Mouse (Mus musculus): ENCODE measurements around the gene Pgam2. TPM values are rescaled to one million over a fixed set of nuclear protein-coding genes. Genes with fewer than 3 reads are reported as not detected.

Gene Pgam2
- total RNA-seq, 2 experiments from 2014 or later = 0.24 TPM; not detected in 1

GRCm38 (mm10) chr11:5785732-5786131, 17.8 kb downstream of the Pgam2 start:
- no peak for ATAC-seq (replicated peaks; ENCODE audit: low FRiP score, low TSS enrichment, poor library complexity, severe bottlenecking)

DNA sequence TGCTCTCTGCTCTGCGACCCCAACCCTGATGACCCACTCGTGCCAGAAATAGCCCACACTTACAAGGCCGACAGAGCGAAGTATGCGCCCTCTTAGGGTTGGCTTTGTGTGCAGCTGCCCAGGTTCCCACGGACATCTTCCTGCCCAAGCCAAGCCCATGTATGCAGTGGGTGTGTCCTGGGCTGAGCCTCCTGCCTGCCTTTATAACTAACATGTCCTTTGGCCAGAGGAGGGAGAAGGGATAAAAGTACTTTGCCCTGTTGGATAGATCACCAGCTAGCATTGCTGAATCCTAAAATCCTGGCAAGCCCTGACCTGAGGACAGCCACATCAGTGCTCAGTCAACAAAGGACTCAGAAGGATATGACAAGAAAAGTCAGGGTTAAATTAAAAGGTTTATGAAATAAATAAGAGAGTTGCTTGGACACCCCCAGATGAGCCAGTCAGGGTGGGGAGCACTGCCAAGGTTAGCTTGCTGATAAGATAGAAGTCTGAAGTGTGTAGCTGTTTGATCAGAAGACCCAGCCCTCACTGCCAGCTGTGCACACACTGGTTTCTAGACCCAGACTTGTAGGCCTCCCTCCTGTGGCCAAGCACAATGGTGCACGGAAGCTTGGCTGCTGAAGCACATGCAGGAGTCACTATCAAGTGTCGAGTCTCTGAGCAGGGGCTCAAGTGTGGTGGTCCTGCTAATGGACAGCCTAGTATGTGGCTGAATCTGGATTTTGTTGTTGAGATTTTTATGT, 21.2 kb downstream of the Pgam2 start:
- peak; percentile 95 for ATAC-seq (replicated peaks; ENCODE audit: low FRiP score, low TSS enrichment, poor library complexity, severe bottlenecking)

DNA sequence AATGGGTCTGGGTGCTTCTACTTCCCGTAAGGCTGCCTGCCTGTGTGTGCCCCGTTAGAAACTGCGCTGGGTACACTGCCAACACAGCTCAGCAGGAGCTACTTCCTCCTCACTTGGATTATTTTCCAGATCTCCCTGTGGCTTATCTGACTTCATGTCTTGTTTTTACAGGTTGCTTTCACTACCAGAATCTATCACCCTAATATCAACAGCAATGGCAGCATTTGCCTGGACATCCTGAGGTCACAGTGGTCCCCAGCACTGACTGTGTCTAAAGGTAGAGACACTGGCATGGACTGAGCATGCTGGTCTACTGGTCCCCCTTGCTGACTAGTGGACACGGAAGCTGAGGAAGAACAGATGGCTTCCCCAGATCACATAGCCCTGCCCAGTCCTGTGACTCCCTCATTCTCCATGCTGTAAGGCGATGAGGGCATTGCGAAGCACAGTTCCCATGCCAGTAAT, 23.5 kb downstream of the Pgam2 start:
- ATAC-seq (replicated peaks; ENCODE audit: low FRiP score, low TSS enrichment, poor library complexity, severe bottlenecking) = no peak

DNA sequence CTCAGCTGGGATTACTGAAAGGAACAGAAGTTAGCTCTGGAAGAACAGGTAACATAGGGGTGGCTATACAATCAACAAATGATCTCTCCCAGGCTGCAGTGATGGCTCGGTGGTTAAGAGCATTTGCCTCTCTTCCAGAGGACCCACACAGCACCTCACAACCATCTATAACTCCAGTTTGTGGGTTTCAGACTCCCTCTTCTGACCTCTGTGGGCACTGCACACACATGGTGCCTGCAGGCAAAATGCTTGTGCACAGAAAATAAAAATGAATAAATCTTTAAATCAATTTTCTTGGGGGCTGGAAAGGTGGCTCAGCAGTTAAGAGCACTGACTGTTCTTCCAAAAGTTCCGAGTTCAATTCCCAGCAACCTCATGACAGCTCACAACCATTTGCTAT, 25.1 kb downstream of the Pgam2 start:
- ATAC-seq (replicated peaks; ENCODE audit: low FRiP score, low TSS enrichment, poor library complexity, severe bottlenecking) = peak; percentile 46; the same call in 1 of the 2 replicates

DNA sequence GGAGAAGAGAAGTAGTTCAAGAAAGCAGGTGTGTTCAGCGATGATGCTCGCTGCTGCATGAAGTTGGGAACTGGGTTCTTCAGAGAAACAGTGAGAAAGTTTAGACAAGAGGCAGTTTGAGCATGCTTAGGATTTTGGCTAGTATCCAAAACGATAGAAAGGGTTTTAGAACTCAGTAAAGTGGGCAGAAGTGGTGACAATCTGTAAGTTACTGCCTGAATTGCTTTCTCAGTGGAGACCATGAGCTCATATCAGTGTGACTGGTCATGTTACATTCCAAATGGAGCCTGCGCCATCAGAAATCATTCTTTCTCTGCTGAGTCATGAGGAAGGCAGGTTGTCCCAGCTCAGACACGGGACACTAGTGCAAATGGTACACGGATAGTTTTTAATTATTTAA, 37.5 kb downstream of the Pgam2 start:
- no peak for ATAC-seq (replicated peaks; ENCODE audit: low FRiP score, low TSS enrichment, poor library complexity, severe bottlenecking)

DNA sequence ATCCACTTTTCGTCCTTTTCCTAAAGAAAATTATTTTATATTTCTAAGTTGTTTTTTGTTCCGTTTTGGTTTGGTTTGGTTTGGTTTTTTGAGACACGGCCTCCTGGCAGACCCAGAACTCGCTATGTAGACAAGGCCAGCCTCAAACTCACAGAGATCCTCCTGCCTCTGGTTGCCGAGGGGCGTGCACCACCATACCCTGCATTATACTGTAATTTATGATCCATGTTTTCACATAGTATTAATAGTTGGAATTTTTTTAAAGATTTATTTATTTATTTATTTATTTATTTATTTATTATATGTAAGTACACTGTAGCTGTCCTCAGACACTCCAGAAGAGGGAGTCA, 40.9 kb downstream of the Pgam2 start:
- no peak for ATAC-seq (replicated peaks; ENCODE audit: low FRiP score, low TSS enrichment, poor library complexity, severe bottlenecking)

DNA sequence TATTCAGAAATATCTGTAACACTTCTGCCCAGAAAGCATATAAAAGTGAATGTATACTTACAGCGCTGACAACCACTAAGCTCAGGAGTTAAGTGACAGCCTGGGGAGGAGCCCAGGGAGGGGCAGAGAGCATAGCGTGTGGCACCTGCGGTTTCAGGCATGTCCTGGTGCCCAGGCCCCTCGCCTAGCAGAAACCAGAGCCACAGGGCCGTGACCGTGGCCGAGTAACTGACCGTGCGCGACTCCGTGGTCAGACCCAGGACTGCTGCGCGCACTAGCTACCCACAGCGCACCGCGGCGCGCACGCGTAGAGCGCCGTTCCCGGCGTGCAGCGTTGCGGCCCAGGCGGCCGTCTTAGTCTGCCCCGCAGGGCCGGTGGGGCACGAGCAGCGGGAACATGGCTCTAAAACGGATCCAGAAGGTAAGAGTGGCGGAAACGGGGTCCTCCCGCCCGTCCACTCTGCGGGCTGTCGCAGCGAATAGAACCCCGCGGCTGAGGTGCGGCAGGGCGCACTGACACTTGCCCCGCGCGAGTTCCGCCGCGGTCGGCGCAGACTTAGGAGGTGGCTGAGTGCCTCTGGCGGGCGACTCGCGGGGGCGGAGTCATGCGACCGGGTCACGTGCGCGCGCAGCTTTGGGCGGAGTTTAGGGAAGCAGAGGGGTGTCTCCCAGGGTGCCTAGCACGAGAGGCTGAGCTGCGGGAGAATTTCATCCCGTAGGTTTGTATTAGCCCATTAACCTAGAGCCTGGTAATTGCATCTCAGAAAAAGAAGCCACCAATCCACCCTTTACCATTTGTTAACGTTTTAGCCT, 41.5 kb downstream of the Pgam2 start, which contains the start of gene Urgcp:
Urgcp (minus strand) TSS at position 557 of the 813 bp plus-strand sequence.
- ATAC-seq (replicated peaks; ENCODE audit: low FRiP score, low TSS enrichment, poor library complexity, severe bottlenecking) = peak; percentile 98

GRCm38 (mm10) chr11:5753755-5754154, 49.8 kb downstream of the Pgam2 start:
- no peak for ATAC-seq (replicated peaks; ENCODE audit: low FRiP score, low TSS enrichment, poor library complexity, severe bottlenecking)

Other genes with a start within 250 kb of the Pgam2 start
- not detected in 2 replicates for gene Ankrd36, start 234.0 kb downstream of the Pgam2 start, total RNA-seq (2014; fragmentation: Nextera tagmentation)
- gene Ankrd36, start 234.0 kb downstream of the Pgam2 start, total RNA-seq (2017) = 5.1 TPM in 1 of 2 replicates, not detected in the other
- gene Mrps24, start 88.1 kb downstream of the Pgam2 start, total RNA-seq (2014; fragmentation: Nextera tagmentation) = 128 and 195 TPM in 2 replicates
- 72.1 and 95.9 TPM in 2 replicates for gene Mrps24, start 88.1 kb downstream of the Pgam2 start, total RNA-seq (2017)
- 6.8 and 12.1 TPM in 2 replicates for gene Urgcp, start 41.4 kb downstream of the Pgam2 start, total RNA-seq (2014; fragmentation: Nextera tagmentation)
- gene Urgcp, start 41.4 kb downstream of the Pgam2 start, total RNA-seq (2017) = 5.9 and 7.8 TPM in 2 replicates
- 47.1 and 48.7 TPM in 2 replicates for gene Dbnl, start 15.2 kb downstream of the Pgam2 start, total RNA-seq (2014; fragmentation: Nextera tagmentation)
- gene Dbnl, start 15.2 kb downstream of the Pgam2 start, total RNA-seq (2017) = 58.7 and 68.5 TPM in 2 replicates
- gene Polm, start 34.3 kb upstream of the Pgam2 start, total RNA-seq (2014; fragmentation: Nextera tagmentation) = 8.8 and 15.2 TPM in 2 replicates
- gene Polm, start 34.3 kb upstream of the Pgam2 start, total RNA-seq (2017) = 3.6 and 3.9 TPM in 2 replicates
- gene Aebp1, start 58.2 kb upstream of the Pgam2 start, total RNA-seq (2014; fragmentation: Nextera tagmentation) = not detected in 2 replicates
- gene Aebp1, start 58.2 kb upstream of the Pgam2 start, total RNA-seq (2017) = not detected in 2 replicates
- gene Pold2, start 74.6 kb upstream of the Pgam2 start, total RNA-seq (2014; fragmentation: Nextera tagmentation) = 115 and 138 TPM in 2 replicates
- 55.7 and 85.8 TPM in 2 replicates for gene Pold2, start 74.6 kb upstream of the Pgam2 start, total RNA-seq (2017)
- not detected in 2 replicates for gene Myl7, start 95.0 kb upstream of the Pgam2 start, total RNA-seq (2014; fragmentation: Nextera tagmentation)
- not detected in 2 replicates for gene Myl7, start 95.0 kb upstream of the Pgam2 start, total RNA-seq (2017)
- not detected in 2 replicates for gene Gck, start 146.3 kb upstream of the Pgam2 start, total RNA-seq (2014; fragmentation: Nextera tagmentation)
- not detected in 2 replicates for gene Gck, start 146.3 kb upstream of the Pgam2 start, total RNA-seq (2017)
- 31.2 and 37.7 TPM in 2 replicates for gene Ykt6, start 152.0 kb upstream of the Pgam2 start, total RNA-seq (2014; fragmentation: Nextera tagmentation)
- gene Ykt6, start 152.0 kb upstream of the Pgam2 start, total RNA-seq (2017) = 42.3 and 43.6 TPM in 2 replicates